Mouse (Mus musculus) CH12.LX (cell line): Measurements from ENCODE around the gene Mier1. TPM values are rescaled to one million over a fixed set of nuclear protein-coding genes. Genes with fewer than 3 reads are reported as not detected.

ENCODE experiments used
- DNase-seq: peaks from one replicate; pipeline ENCODE4 v3.0.0-alpha.2; 2013; ENCODE audit errors: extremely low read depth
- H3K27ac ChIP-seq: 2 replicates; pipeline ENCODE4 v1.5.1; 2012; ENCODE audit warnings: low read depth, mild to moderate bottlenecking, control low read depth, moderate library complexity; ENCODE audit not compliant: insufficient read depth
- H3K27me3 ChIP-seq: replicated peaks from 2 replicates; pipeline ENCODE3; 2012; ENCODE audit warnings: inconsistent platforms
- H3K36me3 ChIP-seq, 2 experiments: replicated peaks in 1 of 2; 2 replicates each; pipeline versions ENCODE3 to v1.6.1; 2012; ENCODE audit warnings: inconsistent platforms in 1 of 2, low read length in 1 of 2, mild to moderate bottlenecking in 1 of 2, mixed read lengths in 1 of 2, moderate library complexity in 1 of 2; ENCODE audit not compliant: control insufficient read depth in 1 of 2, insufficient read depth in 1 of 2
- H3K4me1 ChIP-seq, 2 experiments: 2 replicates each; pipeline ENCODE4 v1.6.1; 2012; ENCODE audit warnings: inconsistent platforms in 1 of 2, moderate library complexity in 1 of 2; ENCODE audit not compliant: insufficient read depth in 2 of 2, control insufficient read depth in 1 of 2
- H3K4me2 ChIP-seq: 2 replicates; pipeline ENCODE4 v1.6.1; 2012; ENCODE audit warnings: low read depth, mild to moderate bottlenecking, control low read depth; ENCODE audit not compliant: poor library complexity, insufficient read depth, severe bottlenecking
- H3K4me3 ChIP-seq, 3 experiments: fragments of 150-350 bp in 1 of 3; sonication (generic) in 1 of 3; replicated peaks in 1 of 3; 2 replicates each; pipeline versions ENCODE3 to v1.5.1; 2011 to 2012; ENCODE audit warnings: low read depth in 2 of 3, low read length in 2 of 3, mild to moderate bottlenecking in 2 of 3, moderate library complexity in 2 of 3, control low read depth in 1 of 3, improper control_type of control experiment in 1 of 3, inconsistent platforms in 1 of 3, mixed read lengths in 1 of 3; ENCODE audit not compliant: poor library complexity in 1 of 3
- H3K79me2 ChIP-seq: replicated peaks from 2 replicates; pipeline ENCODE4 v1.6.1; 2012; ENCODE audit warnings: mild to moderate bottlenecking, moderate library complexity; ENCODE audit not compliant: control insufficient read depth, poor library complexity, insufficient read depth, severe bottlenecking; ENCODE audit errors: extremely low read depth
- H3K9ac ChIP-seq: 2 replicates; pipeline ENCODE4 v1.6.1; 2012; ENCODE audit warnings: low read depth, mild to moderate bottlenecking, control low read depth, moderate library complexity; ENCODE audit not compliant: insufficient read depth
- H3K9me3 ChIP-seq: replicated peaks from 2 replicates; pipeline ENCODE3; 2012; ENCODE audit warnings: low read length, inconsistent platforms, mixed read lengths
- CHD1 ChIP-seq: IDR thresholded peaks from 2 replicates; pipeline ENCODE4 v1.6.1; 2012; ENCODE audit warnings: low read depth, low read length, improper control_type of control experiment, inconsistent platforms
- ELF1 ChIP-seq: IDR thresholded peaks from 2 replicates; pipeline ENCODE4 v1.6.1; 2014; ENCODE audit warnings: low read depth, mild to moderate bottlenecking, inconsistent platforms, low read length, improper control_type of control experiment
- ETS1 ChIP-seq: conservative IDR thresholded peaks from 2 replicates; pipeline ENCODE4 v1.6.1; 2012; ENCODE audit warnings: low read depth, mild to moderate bottlenecking, inconsistent platforms, low read length, improper control_type of control experiment, moderate library complexity
- GABPA ChIP-seq: IDR thresholded peaks from 2 replicates; pipeline ENCODE4 v1.6.1; 2012; ENCODE audit warnings: low read depth, low read length, improper control_type of control experiment, inconsistent platforms; ENCODE audit not compliant: insufficient replicate concordance
- HCFC1 ChIP-seq: IDR thresholded peaks from 2 replicates; pipeline ENCODE4 v1.6.1; 2012; ENCODE audit warnings: low read depth, mild to moderate bottlenecking, inconsistent platforms, low read length, improper control_type of control experiment
- IRF4 ChIP-seq: IDR thresholded peaks from 2 replicates; pipeline ENCODE4 v1.6.1; 2014; ENCODE audit warnings: low read depth, mild to moderate bottlenecking, inconsistent platforms, low read length, improper control_type of control experiment
- JUN ChIP-seq: IDR thresholded peaks from 2 replicates; pipeline ENCODE4 v1.6.1; 2011; ENCODE audit warnings: low read depth, mild to moderate bottlenecking, low read length, improper control_type of control experiment, moderate library complexity; ENCODE audit not compliant: insufficient read depth
- JUND ChIP-seq: conservative IDR thresholded peaks from 2 replicates; pipeline ENCODE4 v1.6.1; 2011; ENCODE audit warnings: low read depth, low read length, improper control_type of control experiment
- KAT2A ChIP-seq: IDR thresholded peaks from 2 replicates; pipeline ENCODE4 v1.6.1; 2012; ENCODE audit warnings: low read length, improper control_type of control experiment, inconsistent platforms; ENCODE audit not compliant: insufficient replicate concordance
- MAZ ChIP-seq: IDR thresholded peaks from 2 replicates; pipeline ENCODE4 v1.6.1; 2012; ENCODE audit warnings: low read depth, mild to moderate bottlenecking, inconsistent platforms, low read length, improper control_type of control experiment, moderate library complexity
- MXI1 ChIP-seq: IDR thresholded peaks from 2 replicates; pipeline ENCODE4 v1.6.1; 2011; ENCODE audit warnings: mild to moderate bottlenecking, low read depth, low read length, improper control_type of control experiment
- NELFE ChIP-seq: IDR thresholded peaks from 2 replicates; pipeline ENCODE4 v1.6.1; 2011; ENCODE audit warnings: low read depth, low read length, improper control_type of control experiment
- NRF1 ChIP-seq: IDR thresholded peaks from 2 replicates; pipeline ENCODE4 v1.6.1; 2014; ENCODE audit warnings: low read depth, mild to moderate bottlenecking, inconsistent platforms, low read length, improper control_type of control experiment, moderate library complexity
- POLR2AphosphoS2 ChIP-seq: IDR thresholded peaks from 2 replicates; pipeline ENCODE4 v1.6.1; 2011; ENCODE audit warnings: low read depth, low read length, improper control_type of control experiment
- RAD21 ChIP-seq: IDR thresholded peaks from 2 replicates; pipeline ENCODE4 v1.6.1; 2011; ENCODE audit warnings: low read depth, mild to moderate bottlenecking, low read length, improper control_type of control experiment, moderate library complexity
- RCOR1 ChIP-seq: conservative IDR thresholded peaks from 2 replicates; pipeline ENCODE4 v1.6.1; 2012; ENCODE audit warnings: low read depth, mild to moderate bottlenecking, inconsistent platforms, low read length, improper control_type of control experiment
- TBP ChIP-seq: conservative IDR thresholded peaks from 2 replicates; pipeline ENCODE4 v1.6.1; 2011; ENCODE audit warnings: low read depth, low read length, improper control_type of control experiment
- USF1 ChIP-seq: IDR thresholded peaks from 2 replicates; pipeline ENCODE4 v1.6.1; 2014; ENCODE audit warnings: low read depth, mild to moderate bottlenecking, inconsistent platforms, low read length, improper control_type of control experiment
- ZKSCAN1 ChIP-seq: IDR thresholded peaks from 2 replicates; pipeline ENCODE4 v1.6.1; 2012; ENCODE audit warnings: low read depth, inconsistent platforms, low read length, improper control_type of control experiment, borderline replicate concordance
- dilution Hi-C: fragments of 300-500 bp; cut with MboI; formaldehyde crosslinking; loops from 2 replicates; pipeline ENCODE4 v1.14.3; 2020; ENCODE audit warnings: low sequenced_read_pairs; ENCODE audit not compliant: extremely low pct_unique_long_range_greater_than_20kb, extremely low pct_ligation_motif_present
- in situ Hi-C: fragments of 300-500 bp; cut with MboI; formaldehyde crosslinking; loops from 3 replicates; pipeline ENCODE4 v1.14.3; 2019; ENCODE audit warnings: low sequenced_read_pairs, low pct_ligation_motif_present, low pct_unique_long_range_greater_than_20kb, mixed read lengths
- polyA plus RNA-seq: library from polyadenylated mRNA; unstranded; fragments of >175 nt; gene quantifications from 2 replicates; pipeline ENCODE4 v1.2.1, GENCODE M21; 2012; ENCODE audit warnings: low read depth; ENCODE audit not compliant: insufficient read length
- total RNA-seq, 2 experiments: library from RNA; depleted of rRNA; stranded (reverse); fragments of 300-350 nt in 1 of 2; fragments of >200 nt in 1 of 2; gene quantifications; 2 replicates each; pipeline ENCODE4 v1.2.3; 2012 to 2014

Gene Mier1
- total and polyA plus RNA-seq, 3 experiments: 22.5 to 35.0 (median 34.4) TPM

- Histone ChIP-seq H3K27ac (no peak overlapping the region), H3K4me3 (no peak overlapping the region), H3K36me3 (peaks cover 35 to 72% of the 10 kb centered on the region in 2 experiments), H3K9ac (no peak overlapping the region), H3K4me2 (no peak overlapping the region), H3K9me3 (peaks cover 3% of the 10 kb centered on the region), H3K4me1 (peaks cover 0 to 15% of the 10 kb centered on the region in 2 experiments; a peak in 2 of 4 replicates), H3K79me2 (no peaks in the 10 kb centered on the region), H3K27me3 (no peaks in the 10 kb centered on the region)
- no peak for DNase-seq
- dilution Hi-C loops: no loop called here
- TF ChIP-seq ETS1 (no peak), ELF1 (no peak), ZKSCAN1 (no peak), POLR2AphosphoS2 (no peak), IRF4 (no peak), KAT2A (no peak), CHD1 (no peak), GABPA (no peak)
- in situ Hi-C loops: no loop called here
Measured at GRCm38 (mm10) chr4:103174001-103174400, 59.8 kb downstream of the Mier1 start.

- no peaks in the 10 kb centered on the region for H3K27me3 ChIP-seq
- no peak for DNase-seq
- H3K27ac ChIP-seq: no peak overlapping the region
- peaks cover 0 to 21% of the 10 kb centered on the region in 2 experiments; a peak in 2 of 4 replicates for H3K4me1 ChIP-seq
- no peak overlapping the region for H3K4me2 ChIP-seq
- H3K9ac ChIP-seq: no peak overlapping the region
- H3K79me2 ChIP-seq: no peaks in the 10 kb centered on the region
- H3K36me3 ChIP-seq: peaks cover 25 to 78% of the 10 kb centered on the region in 2 experiments
- H3K4me3 ChIP-seq: no peak overlapping the region
- TF ChIP-seq RAD21: no peak
- no peak for TF ChIP-seq NRF1
- TF ChIP-seq RCOR1: no peak
- no peak for TF ChIP-seq IRF4
- dilution Hi-C loops (no loop called here), in situ Hi-C loops (no loop called here)
- H3K9me3 ChIP-seq: no peaks in the 10 kb centered on the region
Measured at GRCm38 (mm10) chr4:103177681-103178080, 63.5 kb downstream of the Mier1 start.

- Histone ChIP-seq H3K4me2 (no peak overlapping the region), H3K36me3 (peaks cover 29 to 80% of the 10 kb centered on the region in 2 experiments), H3K9me3 (no peaks in the 10 kb centered on the region), H3K79me2 (no peaks in the 10 kb centered on the region), H3K4me1 (peaks cover 0 to 21% of the 10 kb centered on the region in 2 experiments; a peak in 2 of 4 replicates), H3K27ac (no peak overlapping the region), H3K9ac (no peak overlapping the region), H3K4me3 (no peak overlapping the region), H3K27me3 (no peaks in the 10 kb centered on the region)
- DNase-seq: no peak
- in situ Hi-C loops: no loop called here
- dilution Hi-C loops: no loop called here
- TF ChIP-seq HCFC1 (no peak), MXI1 (no peak), MAZ (no peak), ETS1 (no peak), IRF4 (no peak), NELFE (no peak), KAT2A (no peak), JUN (no peak), ZKSCAN1 (no peak), TBP (no peak), JUND (no peak), USF1 (no peak)
Measured at GRCm38 (mm10) chr4:103178635-103179318, 64.6 kb downstream of the Mier1 start.
